Mouse (Mus musculus) stomach, postnatal 0 days (tissue): ENCODE data around the gene B3glct.

Source experiments
- CTCF ChIP-seq: IDR thresholded peaks from 2 replicates; pipeline ENCODE4 v1.5.1; 2016; ENCODE audit warnings: antibody characterized with exemption, low read depth, mild to moderate bottlenecking, moderate library complexity
- EP300 ChIP-seq: optimal IDR thresholded peaks from 2 replicates; pipeline ENCODE3; 2016; ENCODE audit warnings: antibody characterized with exemption

DNA sequence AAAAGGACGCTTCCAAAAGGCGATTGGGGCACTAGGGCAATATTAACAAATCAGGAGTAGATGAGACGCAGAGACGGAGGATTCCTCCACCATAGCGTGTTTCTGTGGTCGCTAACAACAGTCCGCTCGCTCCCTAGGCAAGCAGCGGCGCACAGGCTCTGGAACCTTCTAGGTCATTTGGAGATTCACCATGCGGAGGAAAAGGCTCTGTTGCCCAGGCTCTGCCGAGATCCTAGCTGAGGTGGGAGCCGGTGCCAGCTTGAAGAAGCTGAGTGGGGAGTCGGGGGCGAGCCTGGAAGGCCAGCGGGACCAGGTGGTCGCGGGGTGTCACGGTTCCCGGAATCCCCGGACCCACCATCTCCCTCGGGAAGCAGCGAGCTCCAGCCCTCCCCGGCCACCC lies 42.5 kb upstream of the B3glct start:
- TF ChIP-seq EP300 = no peak
- TF ChIP-seq CTCF = no peak
